Mouse (Mus musculus) ES-E14 (cell line): ENCODE data around the gene Dmwd. TPM values are rescaled to one million over a fixed set of nuclear protein-coding genes. Genes with fewer than 3 reads are reported as not detected.
"Not testable (repeated sequence)": the region's sequence is repeated elsewhere in the genome, so short reads cannot be mapped to it uniquely, and the experiment has no call there.

Source experiments
- DNase-seq: peaks from one replicate; pipeline ENCODE4 v3.0.0-alpha.2; 2013; ENCODE audit warnings: low read depth, low spot score
- H3K27ac ChIP-seq: 2 replicates; pipeline ENCODE4 v1.5.1; 2012; ENCODE audit warnings: low read depth, mild to moderate bottlenecking, low read length, moderate library complexity, mixed read lengths; ENCODE audit not compliant: poor library complexity, insufficient read depth, severe bottlenecking
- H3K36me3 ChIP-seq: 2 replicates; pipeline ENCODE4 v1.6.1; 2012; ENCODE audit warnings: mild to moderate bottlenecking, low read length, moderate library complexity, mixed read lengths; ENCODE audit not compliant: control insufficient read depth, poor library complexity, insufficient read depth, severe bottlenecking
- H3K4me1 ChIP-seq, 2 experiments: fragments of 150-350 bp in 1 of 2; sonication (generic) in 1 of 2; 2 replicates each; pipeline ENCODE4 v1.6.1; 2012; ENCODE audit warnings: low read length in 2 of 2, mild to moderate bottlenecking in 1 of 2, mixed read lengths in 1 of 2; ENCODE audit not compliant: control insufficient read depth in 2 of 2, insufficient read depth in 2 of 2, poor library complexity in 1 of 2
- H3K4me3 ChIP-seq, 2 experiments: fragments of 150-350 bp in 1 of 2; sonication (generic) in 1 of 2; 2 replicates each; pipeline ENCODE4 v1.5.1; 2012; ENCODE audit warnings: low read length in 2 of 2, low read depth in 1 of 2, mild to moderate bottlenecking in 1 of 2, mixed read lengths in 1 of 2; ENCODE audit not compliant: insufficient read depth in 1 of 2, poor library complexity in 1 of 2, severe bottlenecking in 1 of 2
- H3K9ac ChIP-seq: 2 replicates; pipeline ENCODE4 v1.6.1; 2012; ENCODE audit warnings: low read depth, mild to moderate bottlenecking, low read length, mixed read lengths; ENCODE audit not compliant: poor library complexity, insufficient read depth, severe bottlenecking
- H3K9me3 ChIP-seq: fragments of 150-350 bp; sonication (generic); 2 replicates; pipeline ENCODE4 v1.6.1; 2012; ENCODE audit warnings: low read depth, mild to moderate bottlenecking, low read length; ENCODE audit not compliant: control insufficient read depth, insufficient read depth
- CHD2 ChIP-seq: IDR thresholded peaks from 2 replicates; pipeline ENCODE4 v1.6.1; 2014; ENCODE audit warnings: mild to moderate bottlenecking, low read depth, low read length, inconsistent platforms
- HCFC1 ChIP-seq: IDR thresholded peaks from 2 replicates; pipeline ENCODE4 v1.6.1; 2012; ENCODE audit warnings: low read length, inconsistent platforms, borderline replicate concordance; ENCODE audit not compliant: insufficient read depth
- MAFK ChIP-seq: IDR thresholded peaks from 2 replicates; pipeline ENCODE4 v1.6.1; 2014; ENCODE audit warnings: mild to moderate bottlenecking, low read depth, low read length, inconsistent platforms; ENCODE audit not compliant: insufficient read depth
- ZC3H11A ChIP-seq: IDR thresholded peaks from 2 replicates; pipeline ENCODE4 v1.6.1; 2012; ENCODE audit warnings: low read depth, mild to moderate bottlenecking, inconsistent platforms, low read length, borderline replicate concordance
- ZNF384 ChIP-seq: IDR thresholded peaks from 2 replicates; pipeline ENCODE4 v1.6.1; 2012; ENCODE audit warnings: low read depth, low read length, inconsistent platforms
- in situ Hi-C, 2 experiments: fragments of 600-800 bp; cut with MboI; formaldehyde crosslinking; loops; one replicate each; pipeline ENCODE4 v1.15.1; 2025; ENCODE audit warnings: low sequenced_read_pairs in 2 of 2, inconsistent platforms in 1 of 2; ENCODE audit not compliant: unreplicated experiment in 2 of 2
- total RNA-seq: library from RNA; depleted of rRNA; stranded (reverse); fragments of 300-350 nt; gene quantifications from 2 replicates; pipeline ENCODE4 v1.2.3, GENCODE M21; 2012

Gene Dmwd
- total RNA-seq, 1 experiment, result 41.3 TPM

DNA sequence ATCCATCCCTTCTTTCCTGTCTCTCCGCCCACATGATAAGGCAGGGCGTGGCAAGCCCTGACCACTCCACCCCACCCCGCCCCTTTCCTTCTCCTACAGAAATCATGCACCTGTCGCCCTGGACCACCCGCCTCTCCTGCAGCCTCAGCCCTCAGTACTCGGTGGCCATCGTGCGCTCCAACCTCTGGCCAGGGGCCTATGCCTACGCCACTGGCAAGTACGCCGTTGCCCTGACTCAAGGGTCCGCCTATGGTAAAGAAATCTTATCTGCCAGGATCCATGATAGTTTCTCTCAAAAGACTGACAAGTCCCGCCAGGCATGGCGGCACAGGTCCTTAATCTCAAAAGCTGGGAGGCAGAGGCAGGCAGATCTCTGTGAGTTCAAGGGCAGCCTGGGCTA is 8.1 kb upstream of the Dmwd start:
- H3K4me1 ChIP-seq, result peaks cover 0 to 5% of the 10 kb centered on the region in 2 experiments; a peak in 2 of 4 replicates
- in situ Hi-C loops, result no loop called here
- H3K4me3 ChIP-seq, result peak overlapping the region in 1 of 2 experiments; percentile 4; a peak in 1 of 4 replicates
- DNase-seq, result no peak
- TF ChIP-seq HCFC1 (no peak), CHD2 (no peak), MAFK (no peak), ZNF384 (no peak), ZC3H11A (no peak)
- H3K9me3 ChIP-seq, result no peaks in the 10 kb centered on the region
- H3K9ac ChIP-seq, result no peak overlapping the region
- H3K27ac ChIP-seq, result no peak overlapping the region
- H3K36me3 ChIP-seq, result no peaks in the 10 kb centered on the region

DNA sequence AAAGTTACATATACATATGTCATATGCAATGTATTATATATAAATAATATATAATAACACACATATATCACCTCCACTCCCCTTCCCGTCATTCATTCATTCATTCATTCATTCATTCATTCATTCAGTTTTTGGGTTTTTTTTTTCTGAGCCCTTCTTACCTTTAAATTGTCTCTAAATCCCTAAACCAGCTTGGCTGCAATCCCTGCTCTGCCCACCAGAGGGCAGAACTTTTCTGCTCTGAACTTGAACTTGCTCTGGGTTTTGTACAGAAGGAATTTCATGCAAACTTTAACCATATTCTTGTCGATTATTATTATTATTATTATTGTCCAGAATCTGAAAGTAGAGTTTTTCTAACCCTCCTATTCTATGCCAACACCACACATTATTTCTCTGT is 7.3 kb upstream of the Dmwd start:
- Histone ChIP-seq H3K9me3 (no peaks in the 10 kb centered on the region), H3K27ac (no peak overlapping the region), H3K36me3 (no peaks in the 10 kb centered on the region), H3K4me3 (no peak overlapping the region), H3K4me1 (peaks cover 0 to 5% of the 10 kb centered on the region in 2 experiments; a peak in 2 of 4 replicates), H3K9ac (no peak overlapping the region)
- TF ChIP-seq ZNF384 (peak; percentile 53; the same call in 1 of the 2 replicates), CHD2 (no peak)
- peak; percentile 79 for DNase-seq
- in situ Hi-C loops, result no loop called here

- Histone ChIP-seq H3K9me3 (no peaks in the 10 kb centered on the region), H3K9ac (no peak overlapping the region), H3K4me1 (peaks cover 0 to 5% of the 10 kb centered on the region in 2 experiments; a peak in 2 of 4 replicates), H3K4me3 (no peak overlapping the region), H3K36me3 (no peaks in the 10 kb centered on the region), H3K27ac (no peak overlapping the region)
- DNase-seq, result no peak
- no peak for TF ChIP-seq HCFC1
- TF ChIP-seq ZNF384, result no peak; the same call in 1 of the 2 replicates
- TF ChIP-seq ZC3H11A, result no peak
- TF ChIP-seq MAFK, result no peak
- in situ Hi-C loops, result no loop called here
These were observed 6.5 kb upstream of the Dmwd start for GRCm38 (mm10) chr7:19069500-19069899.

- H3K9me3 ChIP-seq, H3K4me1 ChIP-seq, DNase-seq, H3K27ac ChIP-seq, in situ Hi-C loops, H3K4me3 ChIP-seq, H3K9ac ChIP-seq, H3K36me3 ChIP-seq: not testable (repeated sequence)
These were observed 5.0 kb upstream of the Dmwd start for GRCm38 (mm10) chr7:19071024-19071423.

GRCm38 (mm10) chr7:19073504-19073903 is 2.5 kb upstream of the Dmwd start:
- in situ Hi-C loops, result no loop called here
- peak overlapping the region in 1 of 2 experiments; percentile 17; a peak in 1 of 4 replicates for H3K4me3 ChIP-seq
- H3K36me3 ChIP-seq, result peaks cover 6% of the 10 kb centered on the region
- TF ChIP-seq CHD2 (no peak), ZNF384 (no peak), HCFC1 (no peak), MAFK (no peak), ZC3H11A (no peak)
- no peaks in the 10 kb centered on the region for H3K9me3 ChIP-seq
- H3K27ac ChIP-seq, result no peak overlapping the region
- H3K4me1 ChIP-seq, result peaks cover 0 to 12% of the 10 kb centered on the region in 2 experiments; a peak in 3 of 4 replicates
- no peak overlapping the region for H3K9ac ChIP-seq
- DNase-seq, result peak; percentile 82
